Mouse (Mus musculus) adrenal gland, postnatal 14 days (tissue): ENCODE measurements around the gene Ikzf2. TPM values are rescaled to one million over a fixed set of nuclear protein-coding genes. Genes with fewer than 3 reads are reported as not detected.

ENCODE experiments used
- DNase-seq: peaks from one replicate; pipeline ENCODE4 v3.0.0; 2021; ENCODE audit warnings: mixed read lengths
- total RNA-seq: library from RNA; stranded (reverse); gene quantifications from 2 replicates; pipeline ENCODE4 v1.2.3, GENCODE M21; 2021

Gene Ikzf2
- total RNA-seq, 1 experiment from 2014 or later = 9.2 TPM

DNA sequence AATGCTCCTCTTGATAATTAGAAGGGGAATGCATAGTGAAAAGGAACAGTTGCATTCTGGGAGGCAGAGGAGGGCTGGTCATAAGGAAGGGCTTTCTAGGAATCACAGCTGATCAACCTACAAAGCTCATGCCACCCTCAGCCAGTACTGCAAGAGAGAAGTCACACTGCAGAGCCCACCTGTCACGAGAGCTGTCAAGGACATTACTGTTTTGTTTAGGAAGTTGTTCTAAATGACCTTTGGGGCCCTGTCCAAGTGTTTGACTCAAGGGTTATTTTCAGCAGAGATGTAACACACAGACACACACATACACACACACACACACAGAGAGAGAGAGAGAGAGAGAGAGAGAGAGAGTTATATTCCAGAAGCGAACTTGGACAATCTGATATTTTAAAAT, 27.3 kb downstream of the Ikzf2 start:
- no peak for DNase-seq

- no peak for DNase-seq
These were observed 29.0 kb downstream of the Ikzf2 start for GRCm38 (mm10) chr1:69658051-69658450.

DNA sequence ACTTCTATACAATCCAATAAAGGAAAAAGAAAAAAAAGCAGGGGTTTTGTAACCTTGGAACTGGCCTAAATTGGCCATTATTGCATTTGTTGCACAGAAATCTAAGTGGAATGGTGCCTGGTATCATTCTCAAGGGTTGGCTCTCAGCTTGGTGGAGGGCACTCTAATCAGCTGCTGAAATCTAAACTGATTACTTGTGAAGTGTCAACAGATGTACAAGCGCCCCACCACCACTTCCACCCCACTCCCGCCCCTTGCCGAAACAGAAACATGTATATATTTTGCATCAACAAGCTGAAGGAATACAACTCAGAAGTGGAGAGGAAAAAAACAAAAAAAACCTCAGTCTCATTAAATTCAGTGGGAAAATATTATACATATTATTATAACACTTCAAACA, 29.6 kb downstream of the Ikzf2 start:
- no peak for DNase-seq

- peak; percentile 28 for DNase-seq
These were observed 30.1 kb downstream of the Ikzf2 start for GRCm38 (mm10) chr1:69656929-69657328.

GRCm38 (mm10) chr1:69656047-69656782, 30.8 kb downstream of the Ikzf2 start:
- no peak for DNase-seq

- DNase-seq = no peak
These were observed 31.7 kb downstream of the Ikzf2 start for GRCm38 (mm10) chr1:69655368-69655767.

GRCm38 (mm10) chr1:69654955-69655354, 32.1 kb downstream of the Ikzf2 start:
- no peak for DNase-seq

DNA sequence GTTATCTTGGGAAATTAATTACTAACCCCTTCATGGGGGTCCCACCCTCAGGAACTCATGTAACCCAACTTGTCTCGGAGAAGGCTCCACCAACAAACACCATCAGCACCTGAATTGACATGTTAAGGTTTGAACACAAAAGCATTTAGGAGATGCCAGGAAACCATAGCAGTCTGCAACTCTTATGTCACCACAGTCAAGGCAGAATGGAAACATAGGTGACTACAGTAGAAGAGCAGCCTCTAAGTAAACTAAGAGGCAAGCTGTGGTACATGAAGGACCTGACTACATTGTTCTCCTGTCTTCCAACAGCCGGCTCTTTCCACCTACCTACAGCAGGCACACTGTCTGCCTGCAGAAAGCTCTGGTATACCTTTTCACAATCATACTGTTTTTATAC, 33.6 kb downstream of the Ikzf2 start:
- no peak for DNase-seq

GRCm38 (mm10) chr1:69643138-69643537, 43.9 kb downstream of the Ikzf2 start:
- no peak for DNase-seq

GRCm38 (mm10) chr1:69641986-69642385, 45.1 kb downstream of the Ikzf2 start:
- DNase-seq = no peak

- no peak for DNase-seq
These were observed 48.7 kb downstream of the Ikzf2 start for GRCm38 (mm10) chr1:69638321-69638720.

- no peak for DNase-seq
These were observed 49.1 kb downstream of the Ikzf2 start for GRCm38 (mm10) chr1:69637907-69638306.

DNA sequence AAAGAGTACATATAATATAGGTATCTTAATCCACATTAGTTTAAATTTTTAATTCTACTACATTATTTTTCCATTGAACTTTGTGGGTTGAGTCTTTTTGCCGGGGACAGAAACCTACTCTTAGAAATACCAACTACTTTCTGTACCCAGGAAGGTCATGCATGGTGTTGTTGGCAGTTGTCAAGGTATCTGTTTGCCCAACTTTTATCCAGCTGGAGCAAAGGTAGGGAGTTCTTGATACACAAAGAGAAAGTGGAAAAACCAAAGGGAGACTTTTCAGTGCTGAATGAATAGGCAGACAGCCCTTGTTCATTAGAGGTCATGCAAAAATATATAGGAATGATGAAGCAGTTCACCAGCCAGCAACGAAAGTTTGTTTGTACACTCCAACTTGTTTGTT, 52.8 kb downstream of the Ikzf2 start:
- no peak for DNase-seq

DNA sequence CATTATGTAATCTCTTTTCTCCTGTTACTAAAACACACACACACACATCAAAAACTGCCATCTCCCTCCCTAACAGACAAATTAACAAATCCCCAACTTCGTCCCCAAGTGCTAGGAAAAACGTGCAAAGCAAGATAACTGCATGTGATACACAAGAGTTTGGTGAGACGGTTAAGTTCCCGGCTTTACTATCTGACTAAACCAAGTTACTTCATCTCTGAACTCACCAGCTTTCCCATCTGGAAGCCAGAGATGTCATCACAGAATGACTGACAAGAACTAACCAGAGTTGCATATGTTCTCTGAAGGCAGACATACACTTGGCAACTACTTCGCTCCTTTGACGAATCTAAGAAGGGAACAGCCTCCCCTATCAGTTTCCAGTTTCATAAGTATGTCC, 56.5 kb downstream of the Ikzf2 start:
- DNase-seq = no peak

DNA sequence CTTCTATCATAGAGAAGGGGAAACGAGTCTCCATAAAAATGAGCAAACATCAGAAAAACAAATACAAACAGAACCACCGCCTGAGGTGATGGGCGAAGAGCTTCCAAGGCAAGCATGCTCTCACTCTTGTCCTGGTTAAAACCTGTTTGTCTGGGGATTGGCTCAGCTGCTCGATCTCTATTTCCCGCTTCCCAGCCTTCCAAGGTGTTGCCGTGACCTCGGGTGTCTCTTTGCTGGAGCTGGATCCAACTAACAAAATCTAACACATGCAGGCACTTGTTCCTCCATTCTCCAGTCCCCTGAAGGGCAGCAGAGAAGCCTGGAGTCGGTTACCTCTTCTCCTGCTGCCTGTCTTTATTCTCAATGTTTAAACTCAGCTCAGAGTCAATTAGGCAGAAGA, 57.5 kb downstream of the Ikzf2 start:
- DNase-seq = no peak

- DNase-seq = no peak
These were observed 75.0 kb downstream of the Ikzf2 start for GRCm38 (mm10) chr1:69612076-69612475.

GRCm38 (mm10) chr1:69611204-69611725, 75.8 kb downstream of the Ikzf2 start:
- DNase-seq = peak; percentile 12

DNA sequence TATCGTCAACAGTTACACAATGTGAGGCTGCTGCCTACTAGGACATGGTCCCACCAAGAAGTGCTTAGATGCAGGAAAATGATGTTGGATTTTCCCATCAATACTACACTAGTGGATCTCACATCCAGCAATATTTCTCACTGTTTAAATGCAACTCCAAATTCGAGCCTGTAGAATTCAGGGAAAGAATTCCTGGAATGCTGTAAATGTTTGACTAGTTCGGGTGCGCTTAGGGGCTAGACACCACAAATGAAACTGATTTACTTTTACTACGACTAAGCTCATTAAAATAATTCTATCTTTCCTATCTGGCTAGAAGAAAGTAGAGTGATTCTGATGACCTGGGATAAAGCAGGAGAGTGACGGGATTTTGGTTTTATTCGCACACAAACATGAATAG, 76.3 kb downstream of the Ikzf2 start:
- no peak for DNase-seq

DNA sequence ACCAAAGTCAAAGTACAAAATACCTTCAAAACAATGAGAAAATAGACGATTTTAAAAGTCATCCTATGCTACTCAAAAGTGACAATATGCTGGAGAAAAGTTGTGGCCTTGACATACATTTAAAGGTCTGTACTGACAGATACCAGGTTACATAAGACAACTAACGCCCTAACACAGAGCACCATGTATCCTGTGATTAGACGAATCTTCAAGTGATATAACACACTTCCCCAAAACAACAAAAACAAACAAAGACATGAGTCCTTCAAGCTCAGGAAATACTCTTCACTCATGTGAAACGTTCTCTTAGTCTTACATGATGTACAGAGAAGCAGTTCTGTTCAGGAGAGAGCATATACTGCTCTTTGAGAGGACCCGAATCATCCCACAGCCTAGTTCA, 78.2 kb downstream of the Ikzf2 start:
- no peak for DNase-seq

- no peak for DNase-seq
These were observed 80.2 kb downstream of the Ikzf2 start for GRCm38 (mm10) chr1:69606844-69607243.

DNA sequence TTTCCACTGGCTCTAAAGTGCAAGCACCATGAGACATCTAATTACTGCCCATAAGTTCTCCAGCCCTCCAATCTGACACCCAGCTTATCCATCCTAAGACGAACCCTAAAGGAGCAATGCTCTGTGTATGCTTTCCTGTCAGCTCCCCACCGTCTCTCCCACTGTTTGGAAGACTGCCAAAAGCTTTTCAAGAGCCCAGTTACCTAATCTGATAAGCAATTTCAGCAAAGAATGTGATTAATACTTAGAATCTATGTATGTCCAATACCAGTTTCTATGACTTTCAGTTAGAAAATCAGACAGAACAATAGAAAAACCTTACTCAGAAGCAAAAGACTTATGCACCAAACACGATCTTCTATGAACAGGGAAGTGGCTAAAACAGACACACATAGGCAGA, 82.8 kb downstream of the Ikzf2 start:
- DNase-seq = no peak

GRCm38 (mm10) chr1:69600954-69601353, 86.1 kb downstream of the Ikzf2 start:
- DNase-seq = no peak

GRCm38 (mm10) chr1:69599074-69599772, 87.8 kb downstream of the Ikzf2 start:
- no peak for DNase-seq

- DNase-seq = no peak
These were observed 95.2 kb downstream of the Ikzf2 start for GRCm38 (mm10) chr1:69591889-69592288.
